Mouse (Mus musculus) left cerebral cortex, postnatal 10 days (tissue): ENCODE measurements around the gene Gpr108. TPM values are rescaled to one million over a fixed set of nuclear protein-coding genes. Genes with fewer than 3 reads are reported as not detected.
A peak's percentile ranks its signal among the peaks of the same experiment; 100 is the strongest.

ENCODE experiments used
- DNase-seq, 2 experiments: peaks; one replicate each; pipeline ENCODE4 v3.0.0; 2021 to 2022; ENCODE audit warnings: low spot score in 2 of 2, mixed read lengths in 1 of 2; ENCODE audit errors: extremely low spot score in 1 of 2
- intact Hi-C: fragments of 180-260 bp; cut with DNase I; formaldehyde crosslinking; loops from one replicate; pipeline ENCODE4 v1.15.1; 2025
- total RNA-seq, 2 experiments: library from RNA; stranded (reverse); gene quantifications; 2 replicates each; pipeline ENCODE4 v1.2.3; 2021

The Gpr108 gene
- total RNA-seq, 2 experiments from 2014 or later: 14.8 to 15.9 TPM

DNA sequence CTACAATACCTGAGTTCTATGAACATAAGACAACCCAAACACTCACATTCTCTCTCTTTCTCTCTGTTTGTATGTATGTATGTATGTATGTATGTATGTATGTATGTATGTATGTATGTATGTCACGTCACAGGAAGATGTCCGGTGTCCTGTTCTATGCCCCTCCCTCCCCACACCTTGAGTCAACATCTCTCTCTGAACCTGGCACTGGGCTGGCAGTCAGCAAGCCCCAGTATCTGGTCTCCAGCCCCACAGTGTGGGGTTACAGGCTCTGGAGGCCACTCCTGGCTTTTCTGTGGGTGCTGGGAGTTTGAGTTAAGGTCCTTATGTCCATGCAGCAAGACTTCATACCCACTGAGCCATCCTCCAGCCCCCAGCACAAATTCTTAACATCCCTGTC, 20.8 kb downstream of the Gpr108 start:
- no peak for DNase-seq
- intact Hi-C loops: no loop called here

GRCm38 (mm10) chr17:57223313-57223712, 24.9 kb downstream of the Gpr108 start:
- DNase-seq: no peak
- intact Hi-C loops: no loop called here

GRCm38 (mm10) chr17:57221911-57222310, 26.3 kb downstream of the Gpr108 start:
- DNase-seq: peak in 1 of 2 experiments; percentile 8
- intact Hi-C loops: no loop called here

DNA sequence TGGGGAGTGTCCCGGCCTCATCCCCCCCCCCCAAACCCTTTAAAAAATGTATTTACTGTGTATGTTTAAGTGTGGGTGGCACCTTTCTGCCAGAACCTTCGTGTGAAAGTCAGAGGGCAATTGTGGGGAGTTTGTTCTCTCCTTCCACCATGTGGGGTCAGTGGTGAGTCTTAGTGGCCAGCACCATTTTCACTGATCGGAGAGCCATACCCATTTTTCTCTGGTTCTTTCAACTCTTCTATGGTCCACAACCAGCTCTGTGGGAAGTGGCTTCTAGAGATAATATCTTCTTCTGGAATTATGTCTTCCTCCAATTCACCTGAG, 28.4 kb downstream of the Gpr108 start:
- peak in 1 of 2 experiments; percentile 27 for DNase-seq
- intact Hi-C loops: loop anchor here (2.0 kb wide), 1 partner anchor 115 kb away; no protein-coding TSS in a partner anchor

- intact Hi-C loops: loop anchor here (2.0 kb wide), 1 partner anchor 115 kb away; no protein-coding TSS in a partner anchor
- DNase-seq: peak; percentile 30 to 83
These were observed 28.9 kb downstream of the Gpr108 start for GRCm38 (mm10) chr17:57219167-57219883.

GRCm38 (mm10) chr17:57218335-57218900, 29.8 kb downstream of the Gpr108 start:
- intact Hi-C loops: loop anchor here (2.0 kb wide), 1 partner anchor 116 kb away; no protein-coding TSS in a partner anchor
- DNase-seq: peak in 1 of 2 experiments; percentile 15

DNA sequence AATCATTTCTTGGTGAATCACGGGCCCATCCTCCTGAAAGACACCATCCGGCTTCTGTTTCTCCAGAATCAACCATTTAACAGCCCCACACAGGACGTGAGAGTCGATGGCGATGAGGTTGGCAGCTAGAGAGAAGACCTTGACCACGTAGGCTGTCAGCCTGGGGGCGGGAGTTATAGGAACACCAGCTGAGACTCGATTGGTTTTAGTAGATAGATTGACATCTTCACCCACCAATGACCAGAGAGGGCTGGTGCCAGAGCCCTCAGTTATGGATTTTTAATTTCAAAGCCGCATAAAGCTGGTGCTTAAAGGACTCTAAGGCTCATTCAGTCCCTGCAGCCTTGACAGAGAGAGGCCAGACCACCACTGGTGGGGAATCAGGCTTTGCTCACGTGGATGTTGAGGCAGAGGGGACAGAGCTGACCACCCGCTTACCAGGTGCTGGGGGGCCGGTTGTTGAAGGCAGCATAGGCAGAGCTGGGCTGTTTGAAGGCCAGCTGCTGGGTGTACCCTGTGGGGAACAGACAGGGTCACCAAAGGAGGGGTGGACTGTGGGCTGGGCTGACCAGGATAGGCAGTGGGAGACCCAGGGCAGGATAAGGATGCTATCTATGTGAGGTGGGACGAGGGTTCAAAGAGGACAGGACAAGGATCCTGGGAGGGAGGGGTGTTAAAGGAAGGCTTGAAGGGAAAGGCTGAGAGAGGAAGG, 33.4 kb downstream of the Gpr108 start:
- intact Hi-C loops: no loop called here
- peak in 1 of 2 experiments; percentile 22 for DNase-seq

DNA sequence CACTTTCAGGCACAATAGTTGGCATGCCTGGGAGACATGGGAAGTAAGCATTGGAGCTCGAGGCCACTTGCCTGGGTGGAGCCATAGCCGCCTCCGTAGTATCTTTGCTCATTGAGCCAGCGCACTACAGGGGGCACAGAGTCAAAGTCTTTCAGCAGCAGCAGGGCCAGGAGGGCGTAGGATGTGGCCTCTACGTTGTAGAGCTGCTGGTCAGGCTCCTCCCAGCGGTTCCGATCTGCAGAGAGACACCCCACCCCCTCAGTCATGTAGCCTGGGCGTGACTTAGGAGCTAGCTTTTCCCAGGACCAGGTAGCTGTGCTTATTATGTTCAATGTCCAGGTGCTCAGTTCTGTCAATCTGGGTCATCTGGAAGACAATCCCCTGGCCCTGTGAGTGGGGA, 36.7 kb downstream of the Gpr108 start:
- DNase-seq: no peak
- intact Hi-C loops: no loop called here

- DNase-seq: no peak
- intact Hi-C loops: no loop called here
These were observed 38.9 kb downstream of the Gpr108 start for GRCm38 (mm10) chr17:57209330-57209729.

GRCm38 (mm10) chr17:57207938-57208337, 40.3 kb downstream of the Gpr108 start:
- no peak for DNase-seq
- intact Hi-C loops: no loop called here

- intact Hi-C loops: no loop called here
- DNase-seq: no peak
These were observed 46.2 kb downstream of the Gpr108 start for GRCm38 (mm10) chr17:57201841-57202724.

DNA sequence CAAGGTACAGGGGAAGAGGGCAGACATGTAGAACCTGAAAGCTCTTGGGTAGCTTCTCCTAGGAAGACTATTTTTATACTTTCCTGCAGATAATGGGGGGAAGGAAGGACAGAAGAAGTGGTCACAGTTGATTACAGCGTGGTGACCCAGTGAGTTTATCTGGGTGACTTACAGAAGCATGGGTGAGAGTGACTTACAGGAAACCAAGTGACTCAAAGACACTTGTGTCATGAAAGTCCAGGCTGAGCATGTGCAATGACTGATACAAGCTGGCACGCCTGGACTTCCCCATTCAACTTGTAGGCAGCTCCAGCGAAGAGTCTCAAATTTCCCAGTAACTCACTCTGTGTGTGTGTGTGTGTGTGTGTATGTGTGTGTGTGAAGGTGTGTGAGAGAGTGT, 50.0 kb downstream of the Gpr108 start:
- no peak for DNase-seq
- intact Hi-C loops: no loop called here

- DNase-seq: no peak
- intact Hi-C loops: no loop called here
These were observed 52.8 kb downstream of the Gpr108 start for GRCm38 (mm10) chr17:57195326-57196010.

- intact Hi-C loops: no loop called here
These were observed 53.5 kb downstream of the Gpr108 start for GRCm38 (mm10) chr17:57194771-57195170.

DNA sequence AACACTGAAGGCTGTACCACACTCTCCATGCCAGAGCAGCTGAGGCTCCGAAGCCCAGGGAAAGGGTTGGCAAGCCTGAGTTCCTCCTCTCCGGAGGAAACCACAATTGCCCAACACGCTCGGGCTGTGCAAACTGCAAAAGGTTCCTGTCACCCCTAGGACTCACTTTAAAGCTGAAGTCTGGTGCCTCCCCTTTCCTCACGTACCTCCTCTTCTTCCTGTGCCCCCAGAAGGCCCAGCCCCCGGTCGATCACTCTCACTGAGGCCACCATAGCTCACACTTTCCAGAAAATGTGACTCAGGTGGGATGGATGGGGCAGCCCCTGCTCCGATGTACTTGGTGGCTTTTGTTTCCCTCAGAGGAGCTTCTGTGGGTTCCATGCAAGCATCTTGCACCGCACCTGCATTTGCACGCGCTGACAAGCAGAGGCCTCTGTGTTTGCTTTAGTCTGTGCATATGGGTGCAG, 54.2 kb downstream of the Gpr108 start, which contains the start of gene Tnfsf14:
TSS of gene Tnfsf14 (minus strand) at position 137 of the 467 bp plus-strand sequence.
- no peak for DNase-seq
- intact Hi-C loops: no loop called here

More at GRCm38 (mm10) chr17:57194771-57195170, 53.5 kb downstream of the Gpr108 start:
- no peak for DNase-seq

DNA sequence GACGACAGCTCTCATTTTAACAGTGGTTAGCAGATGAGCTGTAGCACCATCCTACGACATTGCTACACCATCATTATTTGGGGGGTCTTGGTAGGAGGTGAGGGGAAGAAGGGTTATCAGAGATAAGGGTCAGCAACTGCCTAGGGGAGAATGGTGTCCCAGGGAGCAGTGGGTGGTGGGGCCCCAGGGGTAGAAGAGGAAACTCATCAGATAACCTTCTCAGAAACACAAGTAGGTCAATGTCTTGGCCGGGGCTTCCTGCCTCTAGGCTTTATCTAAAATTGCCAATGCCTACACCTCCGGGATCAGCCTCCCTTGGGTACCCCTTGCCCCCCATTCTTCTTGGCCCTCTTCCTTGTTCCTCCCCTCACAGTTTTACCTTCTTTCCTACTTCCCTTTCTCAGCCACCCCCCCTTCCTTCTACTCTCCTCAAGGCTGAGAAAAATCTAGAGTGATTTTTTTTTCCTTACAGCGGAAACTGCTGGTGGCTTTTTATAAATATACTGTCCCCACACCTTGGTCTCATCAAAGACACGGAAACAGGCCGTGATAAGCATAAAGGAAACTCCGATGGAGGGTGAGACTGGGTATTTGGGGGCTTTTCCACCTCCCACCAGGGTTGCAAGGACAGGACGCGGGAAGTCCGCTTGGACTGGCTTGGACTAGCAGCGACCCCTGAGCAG, 59.6 kb downstream of the Gpr108 start:
- no peak for DNase-seq
- intact Hi-C loops: no loop called here

GRCm38 (mm10) chr17:57185641-57186040, 62.6 kb downstream of the Gpr108 start:
- DNase-seq: no peak
- intact Hi-C loops: no loop called here
